Mouse (Mus musculus) stomach, embryonic 15.5 days (tissue): ENCODE measurements around the gene Asb3. TPM values are rescaled to one million over a fixed set of nuclear protein-coding genes. Genes with fewer than 3 reads are reported as not detected.

Experiments used
- polyA plus RNA-seq: library from polyadenylated mRNA; unstranded; fragments of >200 nt; fragmentation: Nextera tagmentation; extraction: Ambion mirVana; gene quantifications from 2 replicates; pipeline ENCODE4 v1.2.1, GENCODE M21; 2015

The Asb3 gene
- polyA plus RNA-seq, 1 experiment from 2014 or later, result 25.9 TPM

Other genes with a start within 250 kb of the Asb3 start
- gene Acyp2, start 235.8 kb upstream of the Asb3 start, polyA plus RNA-seq, result 12.0 and 15.6 TPM in 2 replicates
- gene Psme4, start 113.7 kb upstream of the Asb3 start, polyA plus RNA-seq, result 17.1 and 17.3 TPM in 2 replicates
- gene Gpr75, start 58 bp upstream of the Asb3 start, polyA plus RNA-seq, result 0.21 and 0.37 TPM in 2 replicates
- 11.5 and 12.4 TPM in 2 replicates for gene Erlec1, start 68.9 kb downstream of the Asb3 start, polyA plus RNA-seq
- gene Chac2, start 100.9 kb downstream of the Asb3 start, polyA plus RNA-seq, result 31.0 and 36.7 TPM in 2 replicates